Mouse (Mus musculus) liver, postnatal 0 days (tissue): ENCODE measurements around the gene Grid1.

Experiments
- CTCF ChIP-seq: sonication (generic); IDR thresholded peaks from 2 replicates; pipeline ENCODE4 v1.5.1; 2016; ENCODE audit warnings: antibody characterized with exemption, low read depth
- EP300 ChIP-seq: IDR thresholded peaks from 2 replicates; pipeline ENCODE4 v1.6.1; 2016; ENCODE audit warnings: antibody characterized with exemption, low read depth, mild to moderate bottlenecking

DNA sequence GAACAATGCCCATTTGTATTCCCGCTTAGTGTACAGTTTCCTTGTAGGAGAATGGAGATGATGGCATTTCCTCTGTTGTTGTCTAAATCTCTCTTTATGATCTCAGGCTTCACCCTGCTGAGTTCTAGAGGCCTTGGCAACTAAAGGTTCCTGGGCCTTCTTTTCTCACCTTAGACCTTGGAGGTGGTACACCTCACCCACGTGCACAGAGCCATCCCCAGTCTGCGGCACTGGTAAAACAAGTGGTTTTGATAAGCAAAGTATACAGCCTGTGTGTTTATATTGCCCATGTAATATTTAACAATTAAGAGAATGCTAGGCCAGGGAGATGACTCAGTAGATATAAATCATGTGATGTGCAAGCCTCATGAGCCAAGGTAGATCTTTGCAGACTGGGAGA is 718.9 kb downstream of the Grid1 start:
- TF ChIP-seq CTCF (no peak), EP300 (no peak)
